Mouse (Mus musculus) fibroblast of lung, adult 2 months (primary cell): ENCODE measurements around the gene Lmod1.
A peak's percentile ranks its signal among the peaks of the same experiment; 100 is the strongest.

ENCODE experiments used
- DNase-seq: peaks from one replicate; pipeline ENCODE4 v3.0.0-alpha.2; 2011; ENCODE audit warnings: low read depth

Gene Lmod1

DNA sequence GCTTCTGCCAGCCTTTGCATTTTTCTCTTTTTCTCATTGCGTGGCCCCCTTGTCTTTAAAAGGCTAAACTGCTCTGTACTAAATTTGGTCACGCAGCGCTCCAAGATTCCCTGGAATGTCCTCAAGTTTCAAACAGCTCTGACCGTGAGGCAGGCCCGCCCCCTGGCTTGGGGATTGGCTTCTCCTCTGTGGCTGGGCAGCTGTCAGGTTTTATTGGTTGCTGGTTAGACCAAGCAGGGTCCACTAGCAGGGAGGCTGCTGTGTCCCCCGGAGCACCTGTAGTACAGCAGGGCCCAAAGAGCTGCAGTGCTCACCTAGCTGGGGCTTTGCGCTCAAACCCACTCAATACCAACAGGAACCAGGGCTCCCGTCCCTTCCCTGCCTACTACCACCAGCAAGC is at the start of gene Lmod1:
Lmod1 (plus strand) TSS at position 237 of the 400 bp plus-strand sequence.
- peak; percentile 35 for DNase-seq

DNA sequence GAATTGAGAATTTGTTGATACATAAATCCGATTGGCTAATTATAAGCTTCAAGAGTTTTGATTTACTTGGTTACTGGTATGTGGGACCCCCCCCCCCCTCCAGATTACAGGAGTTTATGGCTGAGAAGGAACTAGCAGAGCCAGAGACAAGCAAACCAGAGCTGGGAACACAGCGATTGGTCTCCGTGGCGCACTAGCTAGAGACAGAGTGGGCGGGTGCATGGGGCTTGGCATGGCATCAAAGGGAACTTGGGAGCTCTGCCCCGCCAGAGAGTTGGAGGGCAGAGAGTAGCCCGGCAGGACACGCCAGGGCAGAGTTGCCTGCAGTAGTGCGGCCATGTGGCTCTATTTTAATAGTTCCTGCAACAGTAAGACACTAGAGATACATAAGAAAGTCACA is 44.0 kb upstream of the Lmod1 start:
- DNase-seq = no peak

DNA sequence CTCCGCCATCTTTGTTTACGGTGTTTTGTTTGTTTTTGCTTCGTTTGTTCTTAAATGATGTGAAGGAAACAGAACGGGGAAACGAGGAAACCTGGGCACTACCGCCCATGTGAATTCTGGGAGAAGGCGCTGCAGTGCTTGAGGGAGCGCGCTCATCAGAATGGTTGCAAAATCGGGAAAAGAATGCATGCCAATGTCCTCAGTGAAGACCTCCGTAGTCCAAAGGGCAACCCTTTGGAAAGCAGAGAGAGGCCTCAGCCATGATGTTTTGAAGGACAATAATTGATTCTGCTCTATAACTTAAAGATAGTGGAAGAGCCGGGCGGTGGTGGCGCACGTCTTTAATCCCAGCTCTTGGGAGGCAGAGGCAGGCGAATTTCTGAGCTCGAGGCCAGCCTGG is 42.8 kb upstream of the Lmod1 start:
- DNase-seq = no peak

DNA sequence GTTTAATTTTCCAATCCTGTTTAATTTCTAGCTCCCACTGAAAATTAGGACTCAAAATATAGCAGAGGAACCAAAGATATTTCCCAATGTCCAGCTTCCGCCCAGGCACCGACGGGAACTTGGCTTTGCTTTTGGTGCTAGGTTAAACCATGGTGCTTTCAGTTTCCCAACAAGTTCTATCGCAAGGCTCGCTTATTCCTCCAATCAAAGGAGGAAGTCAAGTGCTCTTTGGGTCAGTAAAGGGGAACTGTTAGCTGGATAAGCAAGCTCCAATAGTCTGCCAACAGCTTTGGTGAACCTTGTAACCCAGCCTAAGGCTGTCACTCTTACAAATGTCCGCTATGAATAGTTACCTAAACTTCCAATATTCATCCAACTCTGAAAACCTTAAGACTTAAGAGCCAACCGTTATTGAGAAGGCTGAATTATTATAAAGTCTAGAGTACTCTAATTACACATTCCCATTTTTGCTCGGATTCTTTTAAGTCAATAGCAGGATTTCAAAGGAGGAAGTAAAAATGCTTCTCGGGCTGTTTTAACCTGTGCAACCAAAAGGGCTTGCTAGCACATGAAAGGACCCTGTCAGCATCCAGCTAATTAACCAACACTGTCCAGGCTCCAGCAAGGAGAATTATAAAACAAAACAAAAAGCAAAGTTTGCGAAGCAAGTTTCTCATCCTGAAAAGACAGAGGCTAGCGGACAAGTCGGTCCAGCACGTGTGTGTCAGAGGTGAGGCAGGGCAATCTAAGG is 41.9 kb upstream of the Lmod1 start:
- no peak for DNase-seq

DNA sequence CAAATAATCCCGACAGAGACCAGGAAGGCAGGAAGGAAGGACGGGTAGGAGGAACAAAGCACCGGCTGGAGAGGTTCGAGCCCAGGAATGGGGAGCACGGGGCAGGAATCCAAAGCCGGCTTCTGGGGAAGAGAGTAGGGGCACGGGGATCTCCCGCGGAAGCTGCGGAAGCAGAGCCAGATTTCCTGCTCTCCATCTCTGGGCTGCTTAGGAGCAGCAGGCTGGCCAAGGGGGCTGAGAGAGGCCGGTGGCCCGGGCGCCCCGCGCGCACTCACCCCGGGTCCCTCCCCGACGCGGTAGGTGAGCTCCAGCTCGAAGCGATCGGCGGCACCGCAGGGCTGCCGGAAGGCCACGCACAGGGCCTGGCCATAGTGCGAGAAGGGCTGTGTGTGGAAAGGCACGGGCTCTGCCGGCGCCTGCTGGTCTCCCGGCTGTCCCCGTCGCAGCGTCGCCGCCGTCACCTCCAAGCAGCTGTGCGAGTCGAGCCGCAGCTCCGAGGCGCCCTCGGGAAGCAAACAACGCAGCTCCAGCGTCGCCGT is 41.3 kb upstream of the Lmod1 start:
- no peak for DNase-seq

DNA sequence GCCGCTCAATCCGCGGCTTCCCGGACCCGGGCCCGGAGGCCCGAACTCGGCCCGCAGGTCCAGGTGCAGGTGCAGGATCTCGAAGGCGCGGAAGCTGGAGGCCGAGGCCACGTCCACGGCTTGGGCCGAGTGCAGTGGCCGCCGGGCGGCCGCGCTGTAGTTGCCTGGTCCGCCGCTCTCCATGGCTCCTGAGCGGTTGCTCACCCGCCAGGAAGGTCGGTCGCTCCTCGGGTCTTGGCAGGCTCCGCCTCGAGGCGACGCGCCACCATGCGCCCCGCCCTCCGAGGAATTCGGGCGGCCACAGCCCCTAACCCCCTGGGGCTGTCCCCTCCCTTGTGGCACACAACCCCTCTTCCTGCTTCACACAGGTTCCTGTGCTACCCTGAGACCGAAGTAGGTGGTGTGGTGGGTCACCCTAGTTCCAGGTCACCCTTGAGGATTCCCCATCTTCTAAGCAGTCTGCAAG is 40.7 kb upstream of the Lmod1 start, which contains the start of gene Rnpep:
Rnpep (minus strand) TSS at position 259 of the 466 bp plus-strand sequence.
- peak; percentile 18 for DNase-seq

DNA sequence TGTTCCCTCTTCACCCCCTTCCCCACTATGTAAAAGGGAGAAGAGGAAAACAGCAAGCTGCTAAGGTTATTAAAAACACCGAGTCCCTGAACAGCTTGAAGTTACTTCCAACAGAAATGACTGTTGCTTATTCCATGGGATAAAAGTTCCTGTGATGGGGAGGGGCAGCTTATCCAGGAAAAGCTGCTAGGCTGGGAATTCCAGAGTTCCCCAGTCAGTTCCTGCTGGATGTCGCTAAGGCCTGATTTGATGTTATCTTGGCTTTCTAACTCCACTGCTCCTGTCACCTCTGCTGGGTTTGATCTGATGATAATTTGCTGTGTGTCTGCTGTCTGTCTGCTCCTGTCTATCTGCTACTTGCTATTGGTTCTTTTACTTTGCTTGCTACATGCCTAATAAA is 38.3 kb upstream of the Lmod1 start:
- no peak for DNase-seq

DNA sequence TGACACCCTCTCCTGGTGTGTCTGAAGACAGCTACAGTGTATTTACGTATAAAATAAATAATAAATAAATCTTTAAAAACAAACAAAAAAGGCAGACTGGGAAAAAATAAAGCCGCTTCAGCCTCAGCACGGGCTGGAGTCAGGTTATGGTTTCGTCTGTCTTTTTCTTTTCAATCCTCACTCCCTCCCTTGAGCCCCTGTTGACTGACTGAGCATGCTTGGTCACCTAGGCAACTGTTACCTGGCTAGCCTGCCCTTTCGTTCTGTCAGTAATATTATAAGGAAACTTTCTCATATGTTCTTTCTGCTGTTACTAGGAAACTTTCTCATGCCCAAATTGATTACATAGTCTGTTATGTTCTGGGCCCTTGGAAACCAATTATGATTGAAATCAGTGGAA is 33.7 kb upstream of the Lmod1 start:
- DNase-seq = no peak

DNA sequence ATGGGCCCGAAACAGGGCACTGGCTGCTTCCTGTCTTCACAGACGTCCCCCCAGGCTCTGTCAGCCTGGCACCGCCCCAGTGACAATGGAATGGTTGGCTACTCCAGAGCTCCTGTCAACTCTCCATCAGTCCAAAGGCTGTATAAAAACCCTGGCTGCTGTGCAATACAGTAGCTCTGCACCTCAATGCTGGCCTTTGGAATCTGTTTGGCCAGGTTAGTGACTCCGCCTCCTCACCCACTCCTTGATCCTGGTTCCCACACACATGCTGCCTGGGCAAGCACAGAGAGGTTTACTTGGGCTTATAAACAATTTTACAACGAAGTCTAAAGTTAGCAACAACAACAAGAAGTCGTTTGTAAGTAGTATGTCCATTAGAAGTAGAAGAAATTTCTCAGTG is 13.3 kb upstream of the Lmod1 start:
- no peak for DNase-seq

DNA sequence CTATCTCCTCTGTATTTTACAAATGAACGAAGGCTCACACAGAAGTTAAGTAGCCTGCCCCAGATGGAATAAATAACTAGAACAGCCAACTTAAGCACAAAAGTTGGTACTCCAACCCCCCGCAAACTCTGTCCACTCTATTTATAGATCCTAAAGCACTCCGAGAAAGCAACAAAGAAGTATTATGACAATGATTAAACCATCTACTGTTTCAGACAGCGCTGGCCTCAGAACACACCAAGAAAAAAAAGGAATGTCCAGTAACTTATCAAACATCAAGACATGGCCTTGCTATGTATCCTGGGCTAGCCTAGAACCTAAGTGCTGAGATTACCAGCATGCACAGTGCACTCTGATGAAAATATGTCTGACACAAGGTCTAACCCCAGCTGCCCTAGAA is 12.4 kb upstream of the Lmod1 start:
- no peak for DNase-seq

DNA sequence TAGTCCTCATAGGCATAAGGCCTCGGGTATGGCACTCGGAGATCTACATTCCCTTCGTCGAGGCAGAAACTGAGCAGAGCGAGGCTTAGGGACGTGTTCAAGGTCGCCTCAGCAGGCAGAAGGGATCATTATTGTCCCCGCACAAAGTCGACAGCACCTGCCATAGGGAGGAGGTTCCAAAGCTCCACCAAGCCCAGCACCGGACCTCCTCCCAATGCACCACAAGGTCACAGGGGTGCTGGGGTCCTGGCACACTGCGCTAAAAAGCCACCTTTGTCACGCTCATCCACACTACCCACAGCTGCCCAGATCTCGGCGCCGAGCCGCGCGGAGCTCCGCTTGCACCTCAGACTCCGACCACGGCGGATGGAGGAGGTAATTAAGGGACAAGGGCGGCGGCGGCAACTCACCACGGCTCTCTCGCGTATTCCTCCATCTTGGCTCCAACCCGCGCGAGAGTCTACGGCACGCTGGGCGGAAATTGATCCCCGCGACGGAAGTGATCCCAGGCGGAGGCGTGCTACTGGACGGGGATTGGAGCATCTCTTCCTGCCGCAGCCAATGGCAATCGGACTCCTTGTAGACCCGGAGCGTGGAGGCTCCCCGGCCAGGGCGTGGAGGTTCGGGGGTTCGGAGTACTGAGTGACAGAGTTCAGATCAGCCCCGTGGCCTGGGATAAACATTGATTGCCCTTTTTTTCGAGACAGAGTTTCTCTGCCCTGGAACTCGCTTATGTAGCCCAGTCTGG is 11.1 kb upstream of the Lmod1 start, which contains the start of gene Timm17a:
Timm17a (minus strand) TSS at position 495 of the 748 bp plus-strand sequence.
- peak; percentile 88 for DNase-seq

DNA sequence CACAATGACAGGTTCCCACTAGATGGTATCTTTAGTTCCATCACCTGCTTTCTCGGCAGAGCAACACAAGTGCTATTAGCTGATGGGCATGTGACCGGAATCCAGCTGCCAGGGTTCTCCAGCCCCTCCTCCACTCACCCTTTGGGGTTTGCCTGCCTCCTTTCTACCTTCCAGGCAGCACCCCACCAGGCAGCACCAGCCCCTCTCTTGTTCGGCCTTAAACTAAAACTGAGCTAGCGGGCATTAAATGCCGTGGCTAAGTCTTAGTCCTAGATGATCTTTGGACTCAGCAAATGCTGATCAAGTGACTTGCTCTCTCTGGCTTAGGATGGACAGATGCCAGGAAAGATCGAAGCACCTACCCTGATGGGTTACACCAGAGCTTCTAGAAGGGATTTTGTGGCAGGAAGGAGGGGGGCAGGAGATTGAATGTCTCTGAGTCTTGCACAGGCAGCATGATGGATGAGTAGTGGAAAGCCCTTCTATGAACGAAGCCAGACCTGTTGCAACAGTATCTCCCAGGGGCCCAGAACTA is 1.2 kb upstream of the Lmod1 start:
- DNase-seq = no peak

DNA sequence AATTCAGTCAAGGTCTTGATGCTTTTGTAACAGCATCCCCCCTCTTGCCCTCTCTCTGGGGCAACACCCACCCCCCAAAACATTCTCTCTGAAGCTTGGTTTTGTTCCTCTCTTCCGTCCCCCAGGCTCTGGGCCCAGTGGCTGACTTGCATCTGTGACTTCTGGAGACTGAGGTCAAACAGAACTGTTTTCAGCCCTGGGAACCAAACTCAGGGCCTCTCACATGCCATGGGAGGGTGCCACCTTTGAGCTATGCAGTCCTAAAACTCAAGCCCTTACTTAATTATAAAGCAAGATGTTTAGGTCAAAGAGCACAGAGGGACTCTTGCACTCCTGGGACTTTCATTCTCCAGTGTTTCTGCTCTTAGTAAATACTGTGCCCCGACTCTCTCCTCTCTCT is 1.3 kb downstream of the Lmod1 start:
- DNase-seq = no peak

DNA sequence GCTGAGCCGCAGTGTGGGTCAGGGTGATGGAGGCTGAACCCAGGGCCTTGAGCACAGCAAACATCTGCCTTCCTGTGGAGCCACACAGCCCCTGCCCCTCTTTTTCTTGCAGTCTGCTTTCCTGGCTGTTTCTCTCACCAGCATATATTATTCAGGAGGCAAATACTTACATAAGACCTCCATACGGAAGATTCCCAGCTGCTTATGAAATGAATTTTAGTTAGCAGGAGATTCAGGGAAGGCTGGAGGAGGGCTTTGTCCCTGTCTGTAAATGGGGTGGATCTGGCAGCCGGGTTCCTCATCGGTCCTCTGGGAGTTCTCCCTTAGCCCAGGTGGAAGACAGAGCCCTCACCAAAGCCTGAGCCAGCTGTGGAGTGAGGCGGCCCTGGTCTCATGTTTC is 3.8 kb downstream of the Lmod1 start:
- DNase-seq = no peak

DNA sequence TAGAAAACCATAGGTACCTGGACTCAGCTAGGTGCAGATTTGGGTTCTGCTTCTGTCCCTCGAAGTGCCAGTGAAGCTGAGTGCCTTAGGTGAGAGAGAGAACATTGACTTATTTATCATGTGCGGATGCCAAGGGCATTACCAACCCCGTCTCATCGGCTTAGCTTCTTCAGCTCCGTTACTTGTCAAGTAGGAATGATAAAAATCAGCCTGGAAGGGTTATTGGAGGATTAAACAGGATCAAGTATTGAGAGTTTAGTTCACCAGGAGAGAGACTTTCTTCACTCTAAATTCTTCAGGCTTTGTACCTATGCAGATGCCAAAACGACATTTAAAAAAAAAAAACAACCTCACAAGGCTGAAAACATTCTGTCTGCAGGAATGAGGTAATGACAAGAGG is 6.0 kb downstream of the Lmod1 start:
- DNase-seq = no peak

DNA sequence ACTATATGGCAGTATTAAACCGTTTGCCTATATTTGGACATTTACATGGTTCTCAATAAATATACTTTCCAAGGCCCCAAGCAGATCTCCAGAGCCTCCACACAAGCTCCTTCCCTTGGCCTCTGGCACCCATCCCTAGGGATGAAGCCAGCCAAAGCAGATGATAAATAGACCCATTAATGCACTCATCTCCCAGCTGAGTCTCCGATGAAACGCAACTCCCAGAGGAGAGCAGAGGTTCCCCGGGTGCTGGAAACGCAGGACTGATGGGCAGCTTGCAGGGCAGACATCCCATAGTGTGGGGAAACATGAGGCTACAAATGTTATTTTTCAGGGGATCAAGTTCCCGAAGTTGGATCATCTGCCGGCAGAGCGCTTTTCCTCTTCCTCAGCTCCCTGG is 17.3 kb downstream of the Lmod1 start:
- no peak for DNase-seq

DNA sequence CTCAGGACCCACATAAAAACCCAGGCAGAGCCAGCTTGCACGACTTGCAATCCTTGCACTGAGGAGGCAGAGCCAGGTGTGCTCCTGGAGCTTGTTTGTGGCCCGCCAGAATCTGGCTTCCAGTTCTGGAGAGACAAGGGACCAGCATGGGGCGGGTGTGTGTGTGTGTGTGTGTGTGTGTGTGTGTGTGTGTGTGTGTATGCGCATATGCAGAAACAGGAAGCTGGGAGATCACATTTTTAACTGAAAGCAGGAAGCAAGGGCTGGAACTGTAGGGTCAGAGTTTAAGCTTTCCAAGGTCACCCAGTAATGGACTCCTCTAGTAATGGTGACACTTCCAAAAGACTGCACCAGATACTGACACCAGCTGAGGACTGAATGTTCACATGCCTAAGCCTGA is 19.4 kb downstream of the Lmod1 start:
- no peak for DNase-seq

DNA sequence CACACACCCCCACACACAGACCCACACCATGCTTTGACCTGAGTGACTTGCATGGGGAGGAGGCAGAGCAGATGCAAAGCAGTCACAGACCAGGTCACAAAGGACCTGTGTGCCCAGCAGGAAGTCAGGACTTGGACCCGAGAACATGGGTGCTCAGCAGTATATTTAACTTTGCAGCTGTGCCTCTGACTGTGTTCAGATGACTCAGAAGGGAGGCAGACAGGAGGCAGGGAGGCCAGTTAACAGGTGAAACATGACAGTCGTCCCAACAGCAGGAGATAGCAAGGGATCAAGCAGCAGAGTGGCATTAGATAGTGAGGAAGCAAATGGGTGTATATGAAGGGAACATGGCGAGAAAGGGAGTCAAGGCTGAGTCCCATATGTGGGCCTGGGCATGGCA is 22.3 kb downstream of the Lmod1 start:
- no peak for DNase-seq

DNA sequence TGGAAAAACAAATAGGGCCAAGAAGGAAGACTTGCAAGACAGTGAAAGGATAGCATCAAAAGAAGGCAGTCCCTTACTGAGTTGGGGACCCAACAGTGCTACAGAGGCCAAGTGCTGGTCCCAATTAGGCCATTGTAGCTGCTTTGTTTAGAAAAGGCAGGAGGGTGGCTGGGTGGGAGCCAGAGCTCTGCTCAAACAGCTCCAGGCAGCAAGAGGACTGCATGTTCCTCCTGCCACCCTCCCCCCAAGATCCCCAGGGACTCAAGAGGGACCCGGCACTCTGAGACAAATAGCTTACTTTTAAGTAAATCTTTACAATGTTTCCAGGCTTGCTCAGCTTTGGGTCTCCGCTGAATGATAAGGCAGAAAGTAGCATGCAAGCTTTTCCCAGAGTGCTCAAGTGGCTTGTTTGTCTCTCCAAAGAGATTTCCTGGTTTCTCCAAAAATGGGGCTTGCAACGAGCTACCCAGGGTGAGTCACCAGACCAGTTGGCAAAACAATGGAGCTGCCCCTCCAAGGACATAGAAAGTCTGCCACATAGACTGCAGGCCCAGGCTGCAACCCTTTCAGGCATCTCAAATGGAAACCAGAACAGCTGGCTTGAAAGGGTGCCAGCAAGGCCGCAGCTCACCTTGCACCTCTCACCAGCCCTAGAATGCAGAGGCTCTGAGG is 23.0 kb downstream of the Lmod1 start:
- no peak for DNase-seq

DNA sequence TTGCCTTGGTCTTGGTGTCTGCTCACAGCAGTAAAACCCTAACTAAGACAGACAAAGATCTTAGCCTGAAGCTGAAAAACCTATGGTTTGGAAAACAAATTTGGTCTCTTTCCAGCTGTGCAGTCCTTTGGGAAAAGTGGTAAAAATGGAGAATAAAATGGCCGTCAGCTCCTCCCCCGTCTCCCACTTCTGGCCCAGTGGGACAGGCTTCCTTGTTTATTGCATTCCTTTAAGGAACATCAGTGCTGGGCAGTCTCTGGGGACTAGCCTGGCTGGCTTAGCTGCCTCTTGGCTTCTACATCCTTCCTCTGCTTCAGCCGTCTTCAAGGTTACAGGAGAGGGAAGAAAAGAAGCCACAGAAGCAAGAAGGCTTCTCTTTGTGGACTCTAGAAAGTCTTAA is 27.3 kb downstream of the Lmod1 start:
- DNase-seq = no peak

DNA sequence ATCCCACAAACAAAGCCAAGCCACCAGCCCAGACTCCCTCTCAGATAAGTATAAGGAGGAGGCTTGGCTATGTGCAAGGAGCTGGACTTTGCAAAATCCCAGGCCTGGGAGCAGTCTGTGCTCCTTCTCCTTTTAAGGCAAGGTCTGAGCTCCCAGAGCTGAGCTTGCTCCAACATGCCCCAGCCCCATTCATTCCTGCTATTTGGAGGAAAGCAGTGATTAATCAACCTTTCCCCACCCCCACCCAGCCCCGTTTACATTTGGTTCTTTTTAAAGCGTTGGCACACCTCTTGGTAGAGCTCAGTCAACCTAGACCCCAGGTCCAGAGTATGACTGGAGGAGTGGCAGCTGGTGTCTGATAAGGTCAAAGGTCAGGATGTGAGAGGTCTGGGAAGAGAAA is 34.5 kb downstream of the Lmod1 start:
- no peak for DNase-seq

DNA sequence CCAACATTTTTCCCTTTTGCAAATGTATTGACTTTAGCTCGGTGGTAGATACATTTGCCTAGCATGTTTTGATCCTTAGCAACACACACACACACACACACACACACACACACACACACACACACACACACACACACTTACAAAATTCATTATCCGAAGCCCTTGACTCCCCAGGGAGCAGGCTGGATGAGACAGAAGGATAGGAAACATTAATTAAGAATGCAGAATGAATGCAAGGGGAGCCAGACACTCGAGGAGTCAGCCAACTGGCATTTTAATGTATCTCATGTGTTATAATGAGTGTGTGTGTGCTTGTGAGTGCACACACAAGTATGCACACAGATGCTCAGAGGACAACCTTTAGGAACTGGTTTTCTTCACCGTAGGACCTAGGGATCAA is 36.9 kb downstream of the Lmod1 start:
- no peak for DNase-seq
